Comparison of ENCODE assay signal across 11 mouse cellular contexts in genomic region chr3:58469655-58470437, GRCm38 (mm10). TPM values are rescaled to one million over a fixed set of nuclear protein-coding genes. Genes with fewer than 3 reads are reported as not detected.
A peak's percentile ranks its signal among the peaks of the same experiment; 100 is the strongest.
DNase-seq lines count a peak whose midpoint lies in the region; ATAC-seq and TF ChIP-seq lines count a peak whose summit lies in the region.
"Had no signal": no experiment of that assay in that cellular context is flagged by ENCODE, and none has a peak within 500 bp of the region (broad histone marks: within the 10 kb centered on the region; RNA-seq: fewer than 3 reads in every experiment).

No protein-coding gene starts in this region.

- H3K4me1 ChIP-seq in liver, postnatal 0 days (ENCODE audit: insufficient read depth) = peaks cover 9% of the 10 kb centered on the region
- H3K4me1 ChIP-seq in limb, embryonic 10.5 days = no peaks in the 10 kb centered on the region
- H3K4me1 ChIP-seq: heart, embryonic 15.5 days had no signal

- no peak for TF ChIP-seq CTCF in liver, postnatal 0 days (IDR thresholded peaks at IDR 0.05; ENCODE audit: low read depth)

- H3K27me3 ChIP-seq in liver, postnatal 0 days (ENCODE audit: insufficient read depth, low read length) = no peaks in the 10 kb centered on the region
- H3K27me3 ChIP-seq in limb, embryonic 10.5 days (ENCODE audit: low read depth, poor library complexity, severe bottlenecking) = no peaks in the 10 kb centered on the region
- H3K27me3 ChIP-seq: heart, embryonic 15.5 days had no signal

- DNase-seq in gastrocnemius, adult 18-20 months (ENCODE audit: low spot score) = peak; percentile 6
- DNase-seq in gastrocnemius, adult 8-10 months (ENCODE audit: low spot score in 2 of 2) = no peak
- DNase-seq in CD8-positive naive resting alpha-beta T cell, adult 2 months (ENCODE audit: low read depth in 2 of 2, low spot score in 2 of 2) = peak; percentile 2
- no peak for DNase-seq in liver, postnatal 0 days
- DNase-seq in embryo, embryonic 10.5 days (ENCODE audit: low spot score) = no peak
- no peak for DNase-seq in layer of hippocampus, postnatal 36 days
- DNase-seq in limb, embryonic 10.5 days (ENCODE audit: low spot score) = no peak
- DNase-seq: kidney, postnatal 4 days; lung, postnatal 10 days had no signal

- ATAC-seq in common myeloid progenitor, adult 5-6 weeks (replicated peaks; ENCODE audit: low read depth, poor library complexity, severe bottlenecking) = peak; percentile 89
- peak; percentile 71 for ATAC-seq in liver, postnatal 0 days

- H3K36me3 ChIP-seq in liver, postnatal 0 days (replicated peaks; ENCODE audit: insufficient read depth, low read length) = no peaks in the 10 kb centered on the region
- H3K36me3 ChIP-seq in limb, embryonic 10.5 days = no peaks in the 10 kb centered on the region
- H3K36me3 ChIP-seq: heart, embryonic 15.5 days had no signal

- H3K4me3 ChIP-seq in liver, postnatal 0 days (ENCODE audit: low read depth, low read length) = peak overlapping the region; percentile 5; the same call in 1 of the 2 replicates
- H3K4me3 ChIP-seq in limb, embryonic 10.5 days = no peak overlapping the region
- H3K4me3 ChIP-seq: heart, embryonic 15.5 days had no signal

- H3K9ac ChIP-seq in liver, postnatal 0 days (replicated peaks) = peak overlapping the region; percentile 50
- H3K9ac ChIP-seq: heart, embryonic 15.5 days had no signal

- H3K4me2 ChIP-seq in liver, postnatal 0 days (ENCODE audit: low read depth, low read length) = peak overlapping the region; percentile 62
- H3K4me2 ChIP-seq: heart, embryonic 15.5 days had no signal

- WGBS in liver, postnatal 0 days (ENCODE audit: insufficient replicate concordance) = 34% methylated on average over 9 of the region's 9 CpGs
- 81% methylated on average over 9 of the region's 9 CpGs for WGBS in limb, embryonic 10.5 days

- TF ChIP-seq EP300 in liver, postnatal 0 days (IDR thresholded peaks at IDR 0.05; ENCODE audit: low read depth) = no peak

- peak overlapping the region; percentile 58 for H3K27ac ChIP-seq in liver, postnatal 0 days (ENCODE audit: low read depth)
- H3K27ac ChIP-seq in limb, embryonic 10.5 days = no peak overlapping the region
- H3K27ac ChIP-seq: heart, embryonic 15.5 days had no signal

- H3K9me3 ChIP-seq in liver, postnatal 0 days (ENCODE audit: low read length) = no peaks in the 10 kb centered on the region
- H3K9me3 ChIP-seq in limb, embryonic 10.5 days (replicated peaks) = no peaks in the 10 kb centered on the region
- H3K9me3 ChIP-seq: heart, embryonic 15.5 days had no signal

RNA-seq across cellular contexts. Expression of gene Tsc22d2, which starts 55.3 kb away (rescaled TPM):
- 10 to 100 TPM; 21.3 to 26.5 TPM for total RNA-seq in gastrocnemius, adult 18-20 months (2021)
- total RNA-seq in gastrocnemius, adult 8-10 months (2022) = 10 to 100 TPM; 23.7 to 29.8 (median 26.0) TPM
- 20.0 and 20.1 TPM in 2 replicates for total RNA-seq in common myeloid progenitor, adult 5-6 weeks (2017)
- 5.5 and 6.1 TPM in 2 replicates for polyA plus RNA-seq in liver, postnatal 0 days (2015; fragmentation: Nextera tagmentation; extraction: Ambion mirVana)
- 10 to 100 TPM; 40.0 to 44.7 TPM for total RNA-seq in layer of hippocampus, postnatal 36 days (2021)
- 8.0 and 8.4 TPM in 2 replicates for polyA plus RNA-seq in limb, embryonic 10.5 days (2016; fragmentation: Nextera tagmentation; extraction: Ambion mirVana)

RNA-seq across cellular contexts. Expression of gene Eif2a, which starts 55.8 kb away (rescaled TPM):
- total RNA-seq in gastrocnemius, adult 18-20 months (2021) = 10 to 100 TPM; 46.7 to 50.7 TPM
- total RNA-seq in gastrocnemius, adult 8-10 months (2022) = 10 to 100 TPM; 39.4 to 49.8 (median 47.2) TPM
- total RNA-seq in common myeloid progenitor, adult 5-6 weeks (2017) = 139 and 146 TPM in 2 replicates
- polyA plus RNA-seq in liver, postnatal 0 days (2015; fragmentation: Nextera tagmentation; extraction: Ambion mirVana) = 20.1 and 20.6 TPM in 2 replicates
- total RNA-seq in layer of hippocampus, postnatal 36 days (2021) = 10 to 100 TPM; 44.4 to 44.8 TPM
- 60.3 and 62.8 TPM in 2 replicates for polyA plus RNA-seq in limb, embryonic 10.5 days (2016; fragmentation: Nextera tagmentation; extraction: Ambion mirVana)

RNA-seq across cellular contexts. Expression of gene Serp1, which starts 55.8 kb away (rescaled TPM):
- 1 to 10 TPM; 5.5 to 7.5 TPM for total RNA-seq in gastrocnemius, adult 18-20 months (2021)
- total RNA-seq in gastrocnemius, adult 8-10 months (2022) = 1 to 10 TPM; 5.3 to 7.7 (median 6.6) TPM
- 70.9 and 73.1 TPM in 2 replicates for total RNA-seq in common myeloid progenitor, adult 5-6 weeks (2017)
- polyA plus RNA-seq in liver, postnatal 0 days (2015; fragmentation: Nextera tagmentation; extraction: Ambion mirVana) = 115 and 118 TPM in 2 replicates
- total RNA-seq in layer of hippocampus, postnatal 36 days (2021) = 10 to 100 TPM; 25.3 to 26.3 TPM
- polyA plus RNA-seq in limb, embryonic 10.5 days (2016; fragmentation: Nextera tagmentation; extraction: Ambion mirVana) = 151 and 167 TPM in 2 replicates

Comparison
In these comparisons a context has a peak if more than half of its experiments do, and no peak if none do; other contexts are left out.
1. DNase-seq: peak in gastrocnemius, adult 18-20 months (single experiment) and CD8-positive naive resting alpha-beta T cell, adult 2 months (2 of 2); none in gastrocnemius, adult 8-10 months (0 of 2), liver, postnatal 0 days (single experiment), embryo, embryonic 10.5 days (single experiment), layer of hippocampus, postnatal 36 days (0 of 2) and limb, embryonic 10.5 days (single experiment).